Mouse (Mus musculus) olfactory bulb, adult 2 months (tissue): ENCODE results near the gene Bag3.

Experiments
- CTCF ChIP-seq: fragments of 200-500 bp; IDR thresholded peaks from 2 replicates; pipeline ENCODE4 v1.5.1; 2012; ENCODE audit warnings: low read depth, mild to moderate bottlenecking, low read length, moderate library complexity; ENCODE audit not compliant: insufficient read depth
- POLR2A ChIP-seq: fragments of 200-500 bp; IDR thresholded peaks from 2 replicates; pipeline ENCODE4 v1.6.1; 2012; ENCODE audit warnings: mild to moderate bottlenecking, low read depth, low read length, moderate library complexity; ENCODE audit not compliant: insufficient read depth

- no peak for TF ChIP-seq POLR2A
- no peak for TF ChIP-seq CTCF
Observed at GRCm38 (mm10) chr7:128546031-128546430, 22.6 kb downstream of the Bag3 start.
